In the genomic region with DNA sequence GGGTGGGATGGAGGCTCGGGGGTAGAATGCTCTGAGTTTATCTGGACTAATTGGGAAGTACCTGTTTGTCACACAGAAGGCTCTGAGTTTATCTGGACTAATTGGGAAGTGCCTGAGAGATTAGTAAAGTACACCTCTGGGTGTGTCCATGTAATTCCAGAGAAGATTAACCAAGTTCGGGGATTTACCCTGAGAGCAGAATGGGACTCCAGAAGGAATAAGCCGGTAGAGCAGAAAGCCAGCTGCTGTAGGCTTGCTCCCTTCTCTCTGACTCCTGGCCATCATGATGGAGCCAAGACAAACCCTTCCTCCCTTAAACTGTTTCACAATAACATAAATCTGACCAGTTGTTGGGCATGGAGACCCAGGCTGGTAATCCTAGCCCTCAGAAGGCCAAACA, we compare ENCODE assay signal across 10 mouse cellular contexts. TPM values are rescaled to one million over a fixed set of nuclear protein-coding genes. Genes with fewer than 3 reads are reported as not detected.
DNase-seq lines count a peak whose midpoint lies in the region; ATAC-seq and TF ChIP-seq lines count a peak whose summit lies in the region.
"Had no signal": no experiment of that assay in that cellular context is flagged by ENCODE, and none has a peak within 500 bp of the region (broad histone marks: within the 10 kb centered on the region; RNA-seq: fewer than 3 reads in every experiment).

No protein-coding gene starts in this region.

- H3K27me3 ChIP-seq in kidney, embryonic 14.5 days (ENCODE audit: control insufficient read depth, insufficient read depth, low read length) = no peaks in the 10 kb centered on the region
- no peaks in the 10 kb centered on the region for H3K27me3 ChIP-seq in embryonic facial prominence, embryonic 14.5 days (replicated peaks; ENCODE audit: control insufficient read depth, insufficient read depth, low read length)
- no peaks in the 10 kb centered on the region for H3K27me3 ChIP-seq in intestine, embryonic 15.5 days (replicated peaks)
- H3K27me3 ChIP-seq in myocyte (ENCODE audit: control insufficient read depth, insufficient read depth, insufficient read length) = no peaks in the 10 kb centered on the region

- DNase-seq in kidney, adult 9 months = no peak
- DNase-seq in embryonic facial prominence, embryonic 14.5 days (ENCODE audit: low spot score) = no peak
- DNase-seq in adrenal gland, postnatal 4 days (ENCODE audit: low spot score in 2 of 2) = no peak
- no peak for DNase-seq in adrenal gland, postnatal 14 days
- DNase-seq in embryo, embryonic 10.5 days (ENCODE audit: low spot score) = no peak
- DNase-seq: cerebellum, adult 11 months; thymus, postnatal 4 days had no signal

- peaks cover 15% of the 10 kb centered on the region for H3K36me3 ChIP-seq in kidney, embryonic 14.5 days (ENCODE audit: control insufficient read depth, insufficient read depth, low read length)
- peaks cover 16% of the 10 kb centered on the region for H3K36me3 ChIP-seq in embryonic facial prominence, embryonic 14.5 days (ENCODE audit: control insufficient read depth, insufficient read depth, low read length)
- peaks cover 7% of the 10 kb centered on the region; the same call in 1 of the 2 replicates for H3K36me3 ChIP-seq in intestine, embryonic 15.5 days
- peaks cover under 1% of the 10 kb centered on the region for H3K36me3 ChIP-seq in myocyte (ENCODE audit: control insufficient read depth, insufficient read depth)

- H3K4me2 ChIP-seq in kidney, embryonic 14.5 days (replicated peaks; ENCODE audit: low read depth, low read length) = no peak overlapping the region
- peak overlapping the region; percentile 5; the same call in 1 of the 2 replicates for H3K4me2 ChIP-seq in embryonic facial prominence, embryonic 14.5 days (ENCODE audit: low read depth, low read length)
- H3K4me2 ChIP-seq in intestine, embryonic 15.5 days (replicated peaks) = 0 out of 2 replicates have a peak overlapping the region, but pooled peaks have one; percentile 78
- peak overlapping the region; percentile 98 for H3K4me2 ChIP-seq in myocyte (ENCODE audit: low read depth)

- no peak overlapping the region for H3ac ChIP-seq in myocyte (ENCODE audit: control insufficient read depth, insufficient read length)

- H3K4me3 ChIP-seq in kidney, embryonic 14.5 days (ENCODE audit: low read length) = no peak overlapping the region
- H3K4me3 ChIP-seq in embryonic facial prominence, embryonic 14.5 days (ENCODE audit: low read depth, low read length) = no peak overlapping the region
- H3K4me3 ChIP-seq in intestine, embryonic 15.5 days (replicated peaks) = no peak overlapping the region
- no peak overlapping the region for H3K4me3 ChIP-seq in myocyte

- H3K27ac ChIP-seq in kidney, embryonic 14.5 days (ENCODE audit: low read depth, low read length) = peak overlapping the region; percentile 88
- H3K27ac ChIP-seq in embryonic facial prominence, embryonic 14.5 days (replicated peaks; ENCODE audit: low read depth, low read length) = peak overlapping the region; percentile 80
- peak overlapping the region; percentile 82 for H3K27ac ChIP-seq in intestine, embryonic 15.5 days

- peaks cover 56% of the 10 kb centered on the region for H3K79me2 ChIP-seq in myocyte (ENCODE audit: control insufficient read depth, insufficient read depth)

- ATAC-seq in kidney, embryonic 14.5 days (ENCODE audit: low FRiP score, low TSS enrichment) = no peak
- ATAC-seq in embryonic facial prominence, embryonic 14.5 days (ENCODE audit: low read depth) = no peak
- ATAC-seq in intestine, embryonic 15.5 days = no peak

- H3K9ac ChIP-seq in kidney, embryonic 14.5 days (ENCODE audit: low read depth, low read length) = peak overlapping the region; percentile 23; the same call in 1 of the 2 replicates
- H3K9ac ChIP-seq in embryonic facial prominence, embryonic 14.5 days (ENCODE audit: low read depth, low read length) = no peak overlapping the region
- H3K9ac ChIP-seq in intestine, embryonic 15.5 days = no peak overlapping the region; the same call in 1 of the 2 replicates

- H3K9me3 ChIP-seq in kidney, embryonic 14.5 days (ENCODE audit: control insufficient read depth, low read length) = no peaks in the 10 kb centered on the region
- no peaks in the 10 kb centered on the region for H3K9me3 ChIP-seq in embryonic facial prominence, embryonic 14.5 days (ENCODE audit: control insufficient read depth, low read length)
- no peaks in the 10 kb centered on the region for H3K9me3 ChIP-seq in intestine, embryonic 15.5 days

- TF ChIP-seq POLR2A in myocyte (IDR thresholded peaks at IDR 0.05; ENCODE audit: insufficient read length, low read depth) = no peak

- H3K4me1 ChIP-seq in kidney, embryonic 14.5 days (ENCODE audit: control insufficient read depth, insufficient read depth, low read length) = peaks cover 50% of the 10 kb centered on the region
- peaks cover 55% of the 10 kb centered on the region for H3K4me1 ChIP-seq in embryonic facial prominence, embryonic 14.5 days (ENCODE audit: control insufficient read depth, insufficient read depth, low read length)
- peaks cover 52% of the 10 kb centered on the region for H3K4me1 ChIP-seq in intestine, embryonic 15.5 days (replicated peaks)

- WGBS in kidney, embryonic 14.5 days = 34% methylated on average over 3 of the region's 3 CpGs
- WGBS in embryonic facial prominence, embryonic 14.5 days = 34% methylated on average over 3 of the region's 3 CpGs
- 38% methylated on average over 3 of the region's 3 CpGs for WGBS in intestine, embryonic 15.5 days

TF ChIP-seq in myocyte, 11 proteins besides CTCF, POLR2A, EP300 and RAD21:
- TF ChIP-seq MYOD1 (IDR thresholded peaks at IDR 0.05; ENCODE audit: control insufficient read depth in 1 of 3, insufficient read length in 2 of 3, low read depth in 2 of 3) = no peak
- TF ChIP-seq MYOG (IDR thresholded peaks at IDR 0.05; ENCODE audit: control insufficient read depth in 1 of 3, insufficient read depth in 1 of 3, insufficient read length in 2 of 3, low read depth in 2 of 3) = no peak
- no peak for TF ChIP-seq USF1 (IDR thresholded peaks at IDR 0.05; ENCODE audit: low read depth)
- no peak for TF ChIP-seq SRF (IDR thresholded peaks at IDR 0.05; ENCODE audit: control insufficient read depth, insufficient read length, low read depth)
- TF ChIP-seq TCF3 (IDR thresholded peaks at IDR 0.05; ENCODE audit: insufficient read length, low read depth) = no peak
- no peak for TF ChIP-seq E2F4 (IDR thresholded peaks at IDR 0.05; ENCODE audit: insufficient read depth)
- no peak for TF ChIP-seq CEBPB (IDR thresholded peaks at IDR 0.05; ENCODE audit: insufficient read depth, poor library complexity, severe bottlenecking)
- TF ChIP-seq MAX (IDR thresholded peaks at IDR 0.05; ENCODE audit: low read depth) = no peak
- TF ChIP-seq POLR2AphosphoS2 (IDR thresholded peaks at IDR 0.05; ENCODE audit: insufficient read length, low read depth) = no peak
- no peak for TF ChIP-seq TCF12 (IDR thresholded peaks at IDR 0.05; ENCODE audit: insufficient read depth, poor library complexity, severe bottlenecking)
- TF ChIP-seq REST (IDR thresholded peaks at IDR 0.05; ENCODE audit: insufficient read depth, insufficient read length) = no peak

RNA-seq across cellular contexts. Expression of a gene that starts 25.5 kb away (rescaled TPM):
- 6.4 and 6.8 TPM in 2 replicates for polyA plus RNA-seq in kidney, embryonic 14.5 days (2014; fragmentation: Nextera tagmentation; extraction: Ambion mirVana)
- polyA plus RNA-seq in embryonic facial prominence, embryonic 14.5 days (2014; fragmentation: Nextera tagmentation; extraction: Ambion mirVana) = 4.9 and 5.6 TPM in 2 replicates
- 4.7 and 5.0 TPM in 2 replicates for polyA plus RNA-seq in intestine, embryonic 15.5 days (2015; fragmentation: Nextera tagmentation; extraction: Ambion mirVana)
- 3.0 TPM for polyA plus RNA-seq in myocyte (2012; fragmentation: generic; extraction: Trizol)
- 1 to 10 TPM; 4.1 to 4.2 TPM for total RNA-seq in adrenal gland, postnatal 4 days (2021)
- total RNA-seq in adrenal gland, postnatal 14 days (2021) = 4.3 and 4.4 TPM in 2 replicates

RNA-seq across cellular contexts. Expression of a gene that starts 26.4 kb away (rescaled TPM):
- 10.7 and 14.8 TPM in 2 replicates for polyA plus RNA-seq in kidney, embryonic 14.5 days (2014; fragmentation: Nextera tagmentation; extraction: Ambion mirVana)
- polyA plus RNA-seq in embryonic facial prominence, embryonic 14.5 days (2014; fragmentation: Nextera tagmentation; extraction: Ambion mirVana) = 15.8 and 17.0 TPM in 2 replicates
- polyA plus RNA-seq in intestine, embryonic 15.5 days (2015; fragmentation: Nextera tagmentation; extraction: Ambion mirVana) = 20.0 and 20.1 TPM in 2 replicates
- polyA plus RNA-seq in myocyte (2012; fragmentation: generic; extraction: Trizol) = 9.5 TPM
- total RNA-seq in adrenal gland, postnatal 4 days (2021) = 10 to 100 TPM; 28.0 to 33.7 TPM
- 63.6 and 119 TPM in 2 replicates for total RNA-seq in adrenal gland, postnatal 14 days (2021)

RNA-seq across cellular contexts. Expression of a gene that starts 29.1 kb away (rescaled TPM):
- polyA plus RNA-seq in kidney, embryonic 14.5 days (2014; fragmentation: Nextera tagmentation; extraction: Ambion mirVana) = 32.2 and 36.4 TPM in 2 replicates
- 28.0 and 33.5 TPM in 2 replicates for polyA plus RNA-seq in embryonic facial prominence, embryonic 14.5 days (2014; fragmentation: Nextera tagmentation; extraction: Ambion mirVana)
- polyA plus RNA-seq in intestine, embryonic 15.5 days (2015; fragmentation: Nextera tagmentation; extraction: Ambion mirVana) = 43.5 and 48.2 TPM in 2 replicates
- polyA plus RNA-seq in myocyte (2012; fragmentation: generic; extraction: Trizol) = 50.6 TPM
- 10 to 100 TPM; 49.2 to 60.7 TPM for total RNA-seq in adrenal gland, postnatal 4 days (2021)
- 75.8 and 80.5 TPM in 2 replicates for total RNA-seq in adrenal gland, postnatal 14 days (2021)

RNA-seq across cellular contexts. Expression of a gene that starts 36.7 kb away (rescaled TPM):
- 1.6 and 1.7 TPM in 2 replicates for polyA plus RNA-seq in kidney, embryonic 14.5 days (2014; fragmentation: Nextera tagmentation; extraction: Ambion mirVana)
- polyA plus RNA-seq in embryonic facial prominence, embryonic 14.5 days (2014; fragmentation: Nextera tagmentation; extraction: Ambion mirVana) = 4.0 and 7.9 TPM in 2 replicates
- polyA plus RNA-seq in intestine, embryonic 15.5 days (2015; fragmentation: Nextera tagmentation; extraction: Ambion mirVana) = 1.8 and 4.7 TPM in 2 replicates
- 0.02 TPM for polyA plus RNA-seq in myocyte (2012; fragmentation: generic; extraction: Trizol)
- total RNA-seq in adrenal gland, postnatal 4 days (2021) = 10 to 100 TPM; 11.5 to 33.6 TPM
- 7.1 and 9.6 TPM in 2 replicates for total RNA-seq in adrenal gland, postnatal 14 days (2021)

RNA-seq across cellular contexts. Expression of a gene that starts 43.1 kb away (rescaled TPM):
- polyA plus RNA-seq in kidney, embryonic 14.5 days (2014; fragmentation: Nextera tagmentation; extraction: Ambion mirVana) = 50.1 and 52.0 TPM in 2 replicates
- 67.7 and 79.7 TPM in 2 replicates for polyA plus RNA-seq in embryonic facial prominence, embryonic 14.5 days (2014; fragmentation: Nextera tagmentation; extraction: Ambion mirVana)
- polyA plus RNA-seq in intestine, embryonic 15.5 days (2015; fragmentation: Nextera tagmentation; extraction: Ambion mirVana) = 38.6 and 42.5 TPM in 2 replicates
- polyA plus RNA-seq in myocyte (2012; fragmentation: generic; extraction: Trizol) = 153 TPM
- total RNA-seq in adrenal gland, postnatal 4 days (2021) = 100 to 1,000 TPM in 1 of 2 experiments, 10 to 100 TPM in 1; 94.9 to 121 TPM
- total RNA-seq in adrenal gland, postnatal 14 days (2021) = 142 and 159 TPM in 2 replicates
